In genomic region chr10:117533541-117534386, GRCm38 (mm10) we compare ENCODE assay signal across 13 mouse cellular contexts.
"Had no signal": no experiment of that assay in that cellular context is flagged by ENCODE, and none has a peak within 500 bp of the region (broad histone marks: within the 10 kb centered on the region; RNA-seq: fewer than 3 reads in every experiment).

No protein-coding gene starts in this region.

- H3K27ac ChIP-seq: kidney, embryonic 15.5 days; left cerebral cortex, adult 2 months; limb, embryonic 10.5 days; liver, embryonic 15.5 days; neural tube, embryonic 15.5 days had no signal

- H3K9me3 ChIP-seq: kidney, embryonic 15.5 days; limb, embryonic 10.5 days; liver, embryonic 15.5 days; neural tube, embryonic 15.5 days had no signal

- H3K4me3 ChIP-seq: kidney, embryonic 15.5 days; left cerebral cortex, adult 2 months; limb, embryonic 10.5 days; liver, embryonic 15.5 days; myocyte; neural tube, embryonic 15.5 days had no signal

- H3K4me2 ChIP-seq: kidney, embryonic 15.5 days; liver, embryonic 11.5 days; liver, embryonic 15.5 days; lung, embryonic 14.5 days; neural tube, embryonic 15.5 days had no signal

- H3K4me1 ChIP-seq: kidney, embryonic 15.5 days; liver, embryonic 15.5 days; neural tube, embryonic 15.5 days had no signal

- H3K36me3 ChIP-seq: kidney, embryonic 15.5 days; limb, embryonic 10.5 days; liver, embryonic 15.5 days; neural tube, embryonic 15.5 days had no signal

- H3K9ac ChIP-seq: kidney, embryonic 15.5 days; liver, embryonic 15.5 days; lung, embryonic 14.5 days; neural tube, embryonic 15.5 days had no signal

- H3K27me3 ChIP-seq: kidney, embryonic 15.5 days; liver, embryonic 15.5 days; neural tube, embryonic 15.5 days had no signal

- DNase-seq: kidney, adult 2 months; kidney, postnatal 25 days; lung, embryonic 14.5 days; midbrain, embryonic 14.5 days; thymus, adult 2 months; thymus, postnatal 25 days had no signal
